Mouse (Mus musculus): ENCODE data around the gene Zbtb4. TPM values are rescaled to one million over a fixed set of nuclear protein-coding genes. Genes with fewer than 3 reads are reported as not detected.
A peak's percentile ranks its signal among the peaks of the same experiment; 100 is the strongest.

Zbtb4 gene
- 4.2 and 5.2 TPM in 2 replicates for polyA plus RNA-seq (2015; fragmentation: Nextera tagmentation; extraction: Ambion mirVana)

DNA sequence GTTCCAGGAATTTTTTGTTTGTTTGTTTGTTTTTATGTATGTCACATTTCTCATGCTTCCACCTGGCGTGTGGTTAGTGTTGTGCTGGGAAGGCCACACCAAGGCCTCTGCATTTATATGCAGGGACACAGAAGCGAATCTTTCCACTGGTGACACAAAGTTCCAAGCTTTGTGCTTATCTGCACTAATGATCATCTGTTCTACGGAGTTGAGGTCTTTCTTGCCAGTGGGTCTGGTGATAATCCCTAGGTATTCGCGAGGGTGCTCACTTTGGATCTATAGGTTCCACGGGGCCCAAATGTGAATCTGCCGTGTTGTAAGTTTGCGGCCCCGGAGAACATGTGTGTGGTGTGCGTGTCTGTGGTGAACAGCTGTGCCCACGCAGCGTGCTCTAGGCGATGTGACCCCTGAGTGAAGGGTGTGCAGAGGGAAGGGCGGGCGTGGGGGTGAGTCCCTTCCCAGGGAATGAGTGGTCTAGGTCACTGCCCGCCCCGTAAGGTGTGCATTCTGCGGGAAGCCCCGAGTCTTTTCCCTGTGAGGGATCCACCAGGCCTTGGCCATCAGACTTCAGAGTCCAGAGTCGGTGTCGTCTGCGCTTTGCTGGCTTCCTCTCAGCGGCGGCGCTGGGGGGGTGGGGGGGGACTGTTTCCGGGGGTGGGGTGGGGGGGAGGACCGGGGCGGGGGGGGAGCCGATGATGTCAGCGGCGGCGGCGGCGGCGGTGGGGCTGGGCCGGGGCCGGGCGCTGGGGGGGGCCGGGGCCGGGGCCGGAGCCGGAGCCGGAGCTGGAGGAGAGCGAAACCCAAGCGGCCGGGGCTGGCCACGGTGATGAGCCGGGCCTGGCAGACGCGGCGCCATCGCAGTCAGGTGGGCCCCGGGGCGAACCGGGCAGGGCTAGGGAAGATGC is at the start of gene Zbtb4:
Gene Zbtb4, plus strand, starts transcription at position 692 of the 905 bp plus-strand sequence.
- Histone ChIP-seq H3K27ac (ENCODE audit: low read length) (peak within 1 kb of the TSS; percentile 86), H3K36me3 (ENCODE audit: control insufficient read depth, insufficient read depth, low read length) (no peaks in the 10 kb centered on the region), H3K9ac (ENCODE audit: low read depth, low read length) (peak within 1 kb of the TSS; percentile 96), H3K9me3 (replicated peaks; ENCODE audit: control insufficient read depth, low read length, poor library complexity, severe bottlenecking) (no peaks in the 10 kb centered on the region), H3K4me1 (ENCODE audit: control insufficient read depth, insufficient read depth, low read length) (peaks cover 25% of the 10 kb centered on the region), H3K4me3 (ENCODE audit: low read depth, low read length) (peak within 1 kb of the TSS; percentile 89), H3K27me3 (ENCODE audit: control insufficient read depth, insufficient read depth, low read depth, low read length) (no peaks in the 10 kb centered on the region), H3K4me2 (ENCODE audit: low read length) (peak within 1 kb of the TSS; percentile 68)
- 19% methylated on average over 31 of the region's 55 CpGs for WGBS
- ATAC-seq = peak; percentile 68

DNA sequence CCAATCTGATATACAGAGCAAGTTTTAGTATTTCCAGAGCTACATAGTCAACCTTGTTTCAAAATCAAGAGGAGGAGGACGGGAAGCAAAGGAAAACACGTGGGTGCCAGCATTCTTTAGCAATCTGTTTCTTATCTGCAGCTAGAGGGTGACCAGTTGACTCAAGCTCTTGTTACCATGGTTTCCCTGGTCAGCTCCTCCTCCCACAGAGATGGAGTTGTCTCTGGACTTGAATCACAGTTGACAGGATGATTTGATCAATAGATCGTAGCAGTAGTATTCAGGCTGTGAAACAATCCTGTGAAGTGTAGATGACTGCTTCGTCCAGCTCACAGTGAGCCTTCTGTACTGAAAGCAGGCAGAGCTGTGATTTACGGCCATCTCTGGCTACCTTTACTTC is 49.8 kb upstream of the Zbtb4 start:
- Histone ChIP-seq H3K9me3 (replicated peaks; ENCODE audit: control insufficient read depth, low read length, poor library complexity, severe bottlenecking) (no peaks in the 10 kb centered on the region), H3K9ac (ENCODE audit: low read depth, low read length) (no peak overlapping the region), H3K27ac (ENCODE audit: low read length) (no peak overlapping the region), H3K36me3 (ENCODE audit: control insufficient read depth, insufficient read depth, low read length) (no peaks in the 10 kb centered on the region), H3K27me3 (ENCODE audit: control insufficient read depth, insufficient read depth, low read depth, low read length) (no peaks in the 10 kb centered on the region), H3K4me2 (ENCODE audit: low read length) (no peak overlapping the region), H3K4me1 (ENCODE audit: control insufficient read depth, insufficient read depth, low read length) (no peaks in the 10 kb centered on the region), H3K4me3 (ENCODE audit: low read depth, low read length) (no peak overlapping the region)
- 28% methylated on average over 5 of the region's 5 CpGs for WGBS
- ATAC-seq = no peak

DNA sequence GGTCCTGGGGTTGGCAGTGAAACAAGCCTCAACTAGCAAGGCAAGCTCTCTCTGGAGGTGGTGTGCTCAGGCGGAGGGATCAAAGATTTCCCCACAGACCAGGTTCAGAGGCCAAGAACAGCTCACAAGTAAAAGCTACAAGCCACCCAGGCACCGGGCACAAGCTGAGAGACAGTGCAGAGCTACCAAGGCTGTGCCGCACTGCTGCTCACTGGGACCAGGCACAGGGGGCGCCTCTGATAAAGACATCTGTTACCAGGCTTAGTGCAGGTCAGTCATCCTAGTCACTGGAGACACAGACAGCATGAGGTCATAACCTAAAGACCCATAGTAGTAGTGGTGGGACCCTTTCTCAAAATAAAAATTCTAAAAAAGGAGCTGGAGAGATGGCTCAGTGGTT is 48.8 kb upstream of the Zbtb4 start:
- WGBS = 71% methylated on average over 4 of the region's 4 CpGs
- ATAC-seq = no peak
- H3K9me3 ChIP-seq (replicated peaks; ENCODE audit: control insufficient read depth, low read length, poor library complexity, severe bottlenecking) = no peaks in the 10 kb centered on the region

DNA sequence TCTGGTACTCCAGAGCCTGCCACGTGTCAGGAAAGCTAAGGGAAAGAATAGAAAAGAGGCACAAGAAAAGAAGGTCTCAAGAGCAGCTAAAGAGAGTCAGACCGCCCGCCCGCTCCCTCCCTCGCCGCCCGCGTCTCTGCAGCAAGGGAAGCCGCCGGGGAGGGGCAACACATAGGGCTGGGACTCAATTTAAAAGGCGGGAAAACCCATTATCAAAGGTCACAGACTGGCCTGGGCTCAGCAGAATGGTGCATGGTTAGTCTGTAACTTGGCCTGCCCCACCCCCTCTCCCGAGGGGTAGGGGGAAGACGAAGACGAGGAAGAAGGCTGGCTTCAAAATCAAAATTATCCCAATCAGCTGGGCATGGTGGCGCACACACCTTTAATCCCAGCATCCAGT is 47.1 kb upstream of the Zbtb4 start:
- ATAC-seq = no peak
- H3K27ac ChIP-seq (ENCODE audit: low read length) = no peak overlapping the region
- H3K4me3 ChIP-seq (ENCODE audit: low read depth, low read length) = no peak overlapping the region
- 0 out of 2 replicates have a peak overlapping the region, but pooled peaks have one; percentile 11 for H3K9ac ChIP-seq (ENCODE audit: low read depth, low read length)
- no peaks in the 10 kb centered on the region for H3K27me3 ChIP-seq (ENCODE audit: control insufficient read depth, insufficient read depth, low read depth, low read length)
- WGBS = 22% methylated on average over 15 of the region's 15 CpGs
- H3K9me3 ChIP-seq (replicated peaks; ENCODE audit: control insufficient read depth, low read length, poor library complexity, severe bottlenecking) = no peaks in the 10 kb centered on the region
- no peaks in the 10 kb centered on the region for H3K4me1 ChIP-seq (ENCODE audit: control insufficient read depth, insufficient read depth, low read length)
- H3K36me3 ChIP-seq (ENCODE audit: control insufficient read depth, insufficient read depth, low read length) = no peaks in the 10 kb centered on the region
- 0 out of 2 replicates have a peak overlapping the region, but pooled peaks have one; percentile 7 for H3K4me2 ChIP-seq (ENCODE audit: low read length)

More for the DNA sequence above, 48.8 kb upstream of the Zbtb4 start:
- H3K27me3 ChIP-seq (ENCODE audit: control insufficient read depth, insufficient read depth, low read depth, low read length) = no peaks in the 10 kb centered on the region
- H3K27ac ChIP-seq (ENCODE audit: low read length) = no peak overlapping the region
- H3K4me3 ChIP-seq (ENCODE audit: low read depth, low read length) = no peak overlapping the region
- no peak overlapping the region for H3K9ac ChIP-seq (ENCODE audit: low read depth, low read length)
- no peak overlapping the region for H3K4me2 ChIP-seq (ENCODE audit: low read length)
- H3K36me3 ChIP-seq (ENCODE audit: control insufficient read depth, insufficient read depth, low read length) = no peaks in the 10 kb centered on the region
- no peaks in the 10 kb centered on the region for H3K4me1 ChIP-seq (ENCODE audit: control insufficient read depth, insufficient read depth, low read length)

DNA sequence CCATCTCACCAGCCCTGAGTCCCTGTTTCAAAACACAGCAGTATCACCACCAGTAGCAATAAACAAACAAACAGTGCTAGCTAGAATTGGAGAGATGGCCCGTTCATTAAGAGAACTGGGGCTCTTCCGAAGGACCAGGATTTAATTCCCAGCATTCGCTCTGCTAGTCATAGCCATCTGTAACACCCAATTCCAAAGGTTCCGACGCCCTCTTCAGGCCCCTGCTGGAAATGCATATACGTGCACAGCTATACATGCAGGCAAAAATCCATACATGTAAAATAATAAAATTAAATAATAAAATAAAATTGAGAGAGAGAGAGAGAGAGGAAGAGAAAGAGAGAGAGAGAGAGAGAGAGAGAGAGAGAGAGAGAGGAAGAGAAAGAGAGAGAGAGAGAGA is 46.3 kb upstream of the Zbtb4 start:
- no peak for ATAC-seq
- 69% methylated on average over 6 of the region's 6 CpGs for WGBS
- no peaks in the 10 kb centered on the region for H3K9me3 ChIP-seq (replicated peaks; ENCODE audit: control insufficient read depth, low read length, poor library complexity, severe bottlenecking)

DNA sequence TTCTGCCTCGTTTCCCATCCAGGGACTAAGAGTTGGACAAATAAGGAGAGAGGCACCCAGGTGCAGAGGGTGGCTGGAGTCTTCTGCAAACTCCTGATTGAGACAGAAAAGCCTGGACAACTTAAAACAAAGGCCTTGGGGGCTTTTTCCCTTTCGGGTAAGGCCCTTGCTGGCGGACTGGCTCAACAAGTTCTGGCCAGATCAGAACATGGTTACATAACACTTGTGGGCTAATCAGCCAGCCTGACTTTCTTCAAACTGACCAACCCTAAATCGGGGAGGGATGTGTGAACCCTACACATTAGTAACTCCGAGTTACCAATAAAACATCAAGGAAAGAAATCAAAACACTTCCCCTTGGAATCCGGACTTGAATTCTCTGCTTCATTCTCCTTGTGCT is 44.9 kb upstream of the Zbtb4 start:
- H3K4me3 ChIP-seq (ENCODE audit: low read depth, low read length) = no peak overlapping the region

More for the DNA sequence above, 46.3 kb upstream of the Zbtb4 start:
- Histone ChIP-seq H3K9ac (ENCODE audit: low read depth, low read length) (no peak overlapping the region), H3K27me3 (ENCODE audit: control insufficient read depth, insufficient read depth, low read depth, low read length) (no peaks in the 10 kb centered on the region), H3K4me3 (ENCODE audit: low read depth, low read length) (no peak overlapping the region), H3K36me3 (ENCODE audit: control insufficient read depth, insufficient read depth, low read length) (no peaks in the 10 kb centered on the region), H3K27ac (ENCODE audit: low read length) (no peak overlapping the region), H3K4me2 (ENCODE audit: low read length) (no peak overlapping the region), H3K4me1 (ENCODE audit: control insufficient read depth, insufficient read depth, low read length) (no peaks in the 10 kb centered on the region)

DNA sequence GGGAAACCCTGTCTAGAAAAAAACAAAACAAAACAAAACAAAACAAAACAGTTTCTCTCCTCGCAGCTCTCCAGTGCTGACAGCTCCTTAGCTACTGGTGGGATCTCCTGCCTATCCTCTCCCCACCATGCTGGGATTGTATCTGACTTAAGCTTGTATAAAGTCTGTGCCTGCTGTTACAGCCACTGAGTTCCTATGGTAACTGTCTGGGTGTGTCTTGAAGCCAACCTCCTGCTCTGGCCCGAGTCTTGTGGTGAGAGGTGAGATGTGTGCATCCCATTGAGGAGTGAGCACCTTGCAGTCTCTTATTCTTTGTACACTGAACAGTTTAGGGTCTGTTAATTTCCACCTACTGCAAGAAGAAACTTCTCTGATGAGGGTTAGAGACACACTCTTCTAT is 42.6 kb upstream of the Zbtb4 start:
- no peaks in the 10 kb centered on the region for H3K27me3 ChIP-seq (ENCODE audit: control insufficient read depth, insufficient read depth, low read depth, low read length)
- no peak overlapping the region for H3K4me3 ChIP-seq (ENCODE audit: low read depth, low read length)
- no peaks in the 10 kb centered on the region for H3K36me3 ChIP-seq (ENCODE audit: control insufficient read depth, insufficient read depth, low read length)
- H3K27ac ChIP-seq (ENCODE audit: low read length) = no peak overlapping the region
- no peak overlapping the region for H3K4me2 ChIP-seq (ENCODE audit: low read length)
- no peaks in the 10 kb centered on the region for H3K4me1 ChIP-seq (ENCODE audit: control insufficient read depth, insufficient read depth, low read length)
- WGBS = 47% methylated on average over 2 of the region's 2 CpGs
- ATAC-seq = no peak
- H3K9ac ChIP-seq (ENCODE audit: low read depth, low read length) = no peak overlapping the region
- no peaks in the 10 kb centered on the region for H3K9me3 ChIP-seq (replicated peaks; ENCODE audit: control insufficient read depth, low read length, poor library complexity, severe bottlenecking)

More for the DNA sequence above, 44.9 kb upstream of the Zbtb4 start:
- no peaks in the 10 kb centered on the region for H3K4me1 ChIP-seq (ENCODE audit: control insufficient read depth, insufficient read depth, low read length)
- no peak overlapping the region for H3K4me2 ChIP-seq (ENCODE audit: low read length)
- no peaks in the 10 kb centered on the region for H3K36me3 ChIP-seq (ENCODE audit: control insufficient read depth, insufficient read depth, low read length)
- H3K27ac ChIP-seq (ENCODE audit: low read length) = no peak overlapping the region
- 85% methylated on average over 6 of the region's 6 CpGs for WGBS
- H3K9ac ChIP-seq (ENCODE audit: low read depth, low read length) = no peak overlapping the region
- ATAC-seq = no peak
- no peaks in the 10 kb centered on the region for H3K27me3 ChIP-seq (ENCODE audit: control insufficient read depth, insufficient read depth, low read depth, low read length)
- H3K9me3 ChIP-seq (replicated peaks; ENCODE audit: control insufficient read depth, low read length, poor library complexity, severe bottlenecking) = no peaks in the 10 kb centered on the region

DNA sequence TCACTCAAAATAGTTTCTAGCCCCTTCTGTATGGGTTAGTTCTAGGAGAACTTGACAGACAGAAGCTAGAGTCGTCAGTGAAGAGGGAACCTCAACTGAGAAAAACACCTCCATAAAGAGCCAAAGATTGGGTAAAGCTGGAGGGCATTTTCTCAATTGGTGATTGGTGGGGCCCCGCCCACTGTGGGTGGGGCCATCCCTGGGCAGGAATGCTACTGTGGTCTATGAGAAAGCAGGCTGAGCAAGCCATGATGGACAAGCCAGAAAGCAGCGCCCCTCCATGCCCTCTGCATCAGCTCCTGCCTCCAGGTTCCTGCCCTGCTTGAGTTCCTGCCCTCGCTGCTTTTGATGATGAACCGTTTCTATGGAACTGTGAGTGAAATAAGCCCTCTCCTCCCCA is 39.8 kb upstream of the Zbtb4 start:
- Histone ChIP-seq H3K4me2 (ENCODE audit: low read length) (no peak overlapping the region), H3K4me1 (ENCODE audit: control insufficient read depth, insufficient read depth, low read length) (no peaks in the 10 kb centered on the region), H3K9ac (ENCODE audit: low read depth, low read length) (no peak overlapping the region), H3K9me3 (replicated peaks; ENCODE audit: control insufficient read depth, low read length, poor library complexity, severe bottlenecking) (no peaks in the 10 kb centered on the region), H3K27me3 (ENCODE audit: control insufficient read depth, insufficient read depth, low read depth, low read length) (no peaks in the 10 kb centered on the region), H3K36me3 (ENCODE audit: control insufficient read depth, insufficient read depth, low read length) (no peaks in the 10 kb centered on the region), H3K27ac (ENCODE audit: low read length) (no peak overlapping the region), H3K4me3 (ENCODE audit: low read depth, low read length) (no peak overlapping the region)
- WGBS = 35% methylated on average over 5 of the region's 5 CpGs
- no peak for ATAC-seq

DNA sequence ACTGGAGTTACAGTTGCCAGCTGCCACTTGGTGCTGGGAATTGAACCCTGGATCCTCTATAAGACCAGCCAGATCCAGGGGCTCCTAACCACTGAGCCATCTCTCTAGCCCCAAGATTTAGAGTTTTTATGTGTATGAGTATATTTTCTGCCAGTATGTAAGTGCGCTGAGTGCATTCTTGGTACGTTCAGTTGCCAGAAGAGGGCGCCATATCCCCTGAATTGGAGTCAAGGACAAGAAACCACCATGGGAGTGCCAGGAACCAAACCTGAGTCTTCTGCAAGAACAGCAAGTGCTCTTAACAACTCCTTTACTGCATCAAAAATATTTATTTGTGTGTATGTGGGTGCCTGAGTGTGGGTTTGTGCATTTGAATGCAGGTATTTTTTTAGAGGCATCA is 36.6 kb upstream of the Zbtb4 start:
- no peaks in the 10 kb centered on the region for H3K9me3 ChIP-seq (replicated peaks; ENCODE audit: control insufficient read depth, low read length, poor library complexity, severe bottlenecking)
- H3K27ac ChIP-seq (ENCODE audit: low read length) = no peak overlapping the region
- H3K36me3 ChIP-seq (ENCODE audit: control insufficient read depth, insufficient read depth, low read length) = peaks cover under 1% of the 10 kb centered on the region; the same call in 1 of the 2 replicates
- no peak for ATAC-seq
- no peaks in the 10 kb centered on the region for H3K27me3 ChIP-seq (ENCODE audit: control insufficient read depth, insufficient read depth, low read depth, low read length)
- H3K4me2 ChIP-seq (ENCODE audit: low read length) = no peak overlapping the region
- no peaks in the 10 kb centered on the region for H3K4me1 ChIP-seq (ENCODE audit: control insufficient read depth, insufficient read depth, low read length)
- H3K9ac ChIP-seq (ENCODE audit: low read depth, low read length) = no peak overlapping the region
- WGBS = 15% methylated on average over 3 of the region's 3 CpGs
- no peak overlapping the region for H3K4me3 ChIP-seq (ENCODE audit: low read depth, low read length)
